Mouse (Mus musculus) liver (tissue): ENCODE data around the gene Polrmt.

Experiments used
- DNase-seq: peaks from one replicate; pipeline ENCODE4 v3.0.0-alpha.2; 2020; ENCODE audit warnings: mixed read lengths

Polrmt gene

GRCm38 (mm10) chr10:79745898-79746773 lies at the start of gene Polrmt:
Gene Polrmt, minus strand, starts transcription at chr10:79746581.
- peak; percentile 97 for DNase-seq

DNA sequence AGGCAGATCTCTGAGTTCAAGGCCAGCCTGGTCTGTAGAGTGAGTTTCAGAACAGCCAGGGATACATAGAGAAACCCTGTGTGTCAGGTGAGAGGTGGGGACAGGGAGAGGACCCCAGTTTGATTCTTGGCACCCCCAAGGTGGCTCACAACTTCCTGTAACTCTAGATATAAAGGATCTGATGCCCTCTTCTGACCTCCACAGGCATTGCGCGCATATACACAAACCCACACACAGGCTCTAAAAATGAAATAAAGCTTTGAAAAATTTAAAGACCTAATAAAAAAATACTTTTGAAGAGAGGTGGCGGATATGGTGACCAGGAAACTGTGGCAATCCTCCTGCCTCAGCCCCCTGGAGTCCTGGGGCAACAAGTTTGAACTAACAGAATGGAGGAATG lies 49.5 kb upstream of the Polrmt start:
- DNase-seq: no peak

- DNase-seq: no peak
Observed at GRCm38 (mm10) chr10:79794491-79794931, 48.1 kb upstream of the Polrmt start.

GRCm38 (mm10) chr10:79793738-79794490 lies 47.5 kb upstream of the Polrmt start:
- DNase-seq: no peak

GRCm38 (mm10) chr10:79793051-79793737 lies 46.8 kb upstream of the Polrmt start, which contains the start of gene Palm:
Gene Palm, plus strand, starts transcription at chr10:79793572.
- peak; percentile 70 for DNase-seq

- DNase-seq: no peak
Observed at GRCm38 (mm10) chr10:79792339-79793040, 46.1 kb upstream of the Polrmt start.

DNA sequence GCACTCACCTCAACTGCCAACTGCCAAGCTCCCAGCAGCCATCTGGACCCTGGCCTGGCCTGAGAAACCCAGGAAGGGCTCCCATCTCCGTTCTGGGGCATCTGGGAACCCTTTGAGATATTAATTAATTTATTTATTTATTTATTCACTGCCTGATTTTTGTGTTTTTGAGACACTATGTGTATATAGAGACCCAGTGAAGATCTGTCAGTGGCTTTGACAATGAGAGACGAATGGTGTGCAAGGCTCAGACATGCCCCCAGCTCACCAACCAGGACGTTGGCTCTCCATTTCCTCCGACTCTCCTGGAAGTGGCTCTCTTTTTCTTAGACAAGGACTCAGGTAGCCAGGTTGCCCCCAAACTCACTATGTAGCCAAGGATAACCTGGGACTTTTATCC lies 44.5 kb upstream of the Polrmt start, which contains the start of gene Prss57:
Gene Prss57, minus strand, starts transcription at position 101 of the 400 bp plus-strand sequence.
- no peak for DNase-seq

GRCm38 (mm10) chr10:79789581-79789980 lies 43.2 kb upstream of the Polrmt start:
- no peak for DNase-seq

DNA sequence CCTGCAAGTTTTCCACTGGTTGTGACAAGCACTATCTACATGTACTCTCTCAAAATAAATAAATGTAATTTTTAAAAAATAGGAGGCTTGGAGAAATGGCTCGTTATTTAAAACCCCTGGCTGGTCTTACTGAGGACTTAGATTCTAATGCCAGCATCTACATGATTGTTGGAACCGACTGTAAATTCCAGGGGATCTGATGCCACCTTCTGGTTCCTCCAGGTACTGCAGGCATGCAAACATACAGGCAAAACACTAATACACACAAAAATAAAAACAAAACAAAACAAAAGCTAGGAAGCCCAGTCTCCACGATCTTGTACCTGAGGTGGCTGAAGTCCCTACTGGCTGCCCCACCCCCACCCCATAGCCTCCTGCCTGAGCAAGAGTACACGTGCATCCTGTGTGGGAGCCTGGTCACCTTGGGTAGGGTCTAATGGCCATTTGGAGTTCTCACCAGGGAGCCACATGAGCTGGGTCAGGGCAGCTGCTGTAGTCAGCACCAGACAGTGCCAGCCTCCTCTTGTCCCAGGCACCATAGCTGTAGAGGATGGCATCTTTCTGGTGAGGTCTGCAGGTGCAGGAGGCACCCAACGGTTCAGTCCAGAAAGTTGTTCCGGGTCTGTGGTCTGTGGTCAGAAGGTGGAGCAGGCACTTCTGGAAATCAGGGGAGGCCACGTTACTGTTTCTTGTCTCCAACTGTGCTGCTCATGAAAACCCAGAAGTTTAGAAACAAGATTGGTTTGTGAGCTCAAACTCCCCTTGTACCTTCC lies 42.2 kb upstream of the Polrmt start:
- peak; percentile 77 for DNase-seq

- DNase-seq: peak; percentile 67
Observed at GRCm38 (mm10) chr10:79783920-79784800, 37.8 kb upstream of the Polrmt start.

- no peak for DNase-seq
Observed at GRCm38 (mm10) chr10:79783050-79783449, 36.7 kb upstream of the Polrmt start.

- DNase-seq: no peak
Observed at GRCm38 (mm10) chr10:79781956-79782355, 35.6 kb upstream of the Polrmt start.

DNA sequence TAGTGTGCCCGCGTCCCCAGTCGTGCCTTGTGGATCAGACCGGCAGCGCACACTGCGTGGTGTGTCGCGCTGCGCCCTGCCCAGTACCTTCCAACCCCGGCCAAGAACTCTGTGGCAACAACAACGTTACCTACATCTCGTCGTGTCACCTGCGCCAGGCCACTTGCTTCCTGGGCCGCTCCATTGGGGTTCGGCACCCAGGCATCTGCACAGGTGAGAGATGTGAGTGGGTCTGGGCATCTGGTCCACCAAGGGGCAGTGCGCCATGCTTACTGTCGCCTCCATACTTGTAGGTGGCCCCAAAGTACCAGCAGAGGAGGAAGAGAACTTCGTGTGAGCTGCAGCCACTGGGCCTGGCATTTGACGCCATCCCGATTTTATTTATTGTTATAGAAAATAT lies 34.8 kb upstream of the Polrmt start:
- no peak for DNase-seq

GRCm38 (mm10) chr10:79780664-79781015 lies 34.3 kb upstream of the Polrmt start:
- DNase-seq: peak; percentile 86

DNA sequence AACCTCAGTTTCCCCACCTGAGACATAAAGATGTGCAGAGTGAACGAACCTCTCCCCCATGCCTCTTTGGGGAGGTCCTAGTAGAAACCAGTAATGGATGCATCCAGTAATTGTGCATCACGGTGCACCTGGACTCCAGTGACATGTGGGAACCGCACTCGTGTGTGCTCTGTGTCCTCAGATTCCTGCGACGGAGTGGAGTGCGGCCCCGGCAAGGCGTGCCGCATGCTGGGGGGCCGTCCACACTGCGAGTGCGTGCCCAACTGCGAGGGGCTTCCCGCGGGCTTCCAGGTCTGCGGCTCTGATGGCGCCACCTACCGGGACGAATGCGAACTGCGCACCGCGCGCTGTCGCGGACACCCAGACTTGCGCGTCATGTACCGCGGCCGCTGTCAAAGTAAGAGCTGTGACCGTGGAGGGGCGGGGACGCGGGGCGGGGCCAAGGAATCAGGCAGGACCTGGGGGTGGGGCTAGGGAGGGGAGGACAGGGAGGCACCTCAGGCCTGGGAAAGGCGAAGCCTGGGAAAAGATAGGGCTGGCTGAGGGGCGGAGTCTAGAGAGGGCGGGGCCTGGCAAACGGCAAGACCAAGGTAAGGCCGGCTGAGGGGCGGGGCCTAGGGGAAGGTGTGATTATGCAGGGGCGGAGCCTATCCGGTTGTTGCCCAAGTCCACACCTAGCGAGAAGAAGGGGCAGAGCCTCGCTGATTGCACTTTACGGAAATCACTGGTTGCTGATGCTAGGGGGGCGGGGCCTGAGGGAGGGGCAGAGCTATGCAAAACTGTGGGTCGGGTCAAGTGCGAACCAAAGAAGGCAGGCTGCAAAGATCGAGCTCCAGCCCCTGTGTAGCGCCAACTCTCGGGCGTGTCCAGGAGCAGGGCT lies 33.6 kb upstream of the Polrmt start:
- peak; percentile 98 for DNase-seq

DNA sequence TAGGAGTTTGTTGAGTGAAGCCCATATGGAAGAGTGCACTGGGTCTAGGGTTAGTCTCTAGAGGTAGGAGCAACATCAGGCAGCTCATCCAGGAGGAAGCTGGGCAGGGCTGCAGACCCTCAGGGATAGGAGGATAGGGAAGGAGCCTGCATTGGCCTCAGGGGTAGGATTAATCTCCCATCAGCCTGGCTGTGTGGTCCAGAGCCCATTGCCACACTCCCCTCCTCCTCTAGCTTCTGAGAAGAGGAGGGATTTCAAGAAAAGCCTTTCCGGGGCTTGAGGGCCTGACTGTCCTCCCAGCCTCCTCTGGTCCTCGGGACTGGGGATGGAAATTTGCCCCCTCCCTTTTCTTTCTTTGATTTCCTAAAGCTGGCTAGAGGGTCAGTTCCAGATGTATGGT lies 32.8 kb upstream of the Polrmt start:
- DNase-seq: no peak

- no peak for DNase-seq
Observed at GRCm38 (mm10) chr10:79778006-79778405, 31.6 kb upstream of the Polrmt start.

- DNase-seq: no peak
Observed at GRCm38 (mm10) chr10:79777103-79777531, 30.7 kb upstream of the Polrmt start, which contains the start of gene Fstl3. Gene Fstl3, plus strand, starts transcription at chr10:79777272.
